Mouse (Mus musculus) hindbrain, postnatal 0 days (tissue): ENCODE measurements around the gene Epha1. TPM values are rescaled to one million over a fixed set of nuclear protein-coding genes. Genes with fewer than 3 reads are reported as not detected.
A peak's percentile ranks its signal among the peaks of the same experiment; 100 is the strongest.

ENCODE experiments used
- ATAC-seq: fragments of 200-750 bp; cut with Nextera tagmentation; 2 replicates; pipeline ENCODE4 v1.8.0; 2017; ENCODE audit warnings: mild to moderate bottlenecking, moderate TSS enrichment, moderate library complexity
- DNase-seq: peaks from one replicate; pipeline ENCODE4 v3.0.0-alpha.2; 2015; ENCODE audit warnings: low spot score
- H3K27ac ChIP-seq: fragments of 300-500 bp; sonication (generic); 2 replicates; pipeline ENCODE4 v1.5.1; 2014; ENCODE audit warnings: mild to moderate bottlenecking
- H3K27me3 ChIP-seq: fragments of 300-500 bp; sonication (generic); 2 replicates; pipeline ENCODE4 v1.6.1; 2014; ENCODE audit warnings: low read length, mixed read lengths; ENCODE audit not compliant: insufficient read depth
- H3K36me3 ChIP-seq: fragments of 300-500 bp; sonication (generic); 2 replicates; pipeline ENCODE4 v1.6.1; 2014; ENCODE audit warnings: low read length, mixed read lengths; ENCODE audit not compliant: insufficient read depth
- H3K4me1 ChIP-seq: fragments of 300-500 bp; sonication (generic); 2 replicates; pipeline ENCODE4 v1.6.1; 2014; ENCODE audit warnings: antibody characterized with exemption, low read length, mixed read lengths; ENCODE audit not compliant: insufficient read depth
- H3K4me2 ChIP-seq: fragments of 300-500 bp; sonication (generic); 2 replicates; pipeline ENCODE4 v1.6.1; 2014; ENCODE audit warnings: low read depth, mild to moderate bottlenecking, low read length, moderate library complexity, mixed read lengths
- H3K4me3 ChIP-seq: fragments of 300-500 bp; sonication (generic); 2 replicates; pipeline ENCODE4 v1.5.1; 2014; ENCODE audit warnings: low read length
- H3K9ac ChIP-seq: fragments of 300-500 bp; sonication (generic); replicated peaks from 2 replicates; pipeline ENCODE4 v1.6.1; 2014; ENCODE audit warnings: mild to moderate bottlenecking, low read length, moderate library complexity, mixed read lengths
- H3K9me3 ChIP-seq: fragments of 300-500 bp; sonication (generic); 2 replicates; pipeline ENCODE4 v1.6.1; 2016; ENCODE audit warnings: low read length, mixed read lengths
- CTCF ChIP-seq: IDR thresholded peaks from 2 replicates; pipeline ENCODE4 v1.5.1; 2016; ENCODE audit warnings: antibody characterized with exemption, control low read depth, low read depth
- WGBS: fragments of 180-500 bp; shearing (Covaris S2); extraction: QIAGEN DNeasy Blood & Tissue Kit; methylation state at CpG from one replicate; pipeline ENCODE4 v1.1.7; 2014; 5-methylcytosine and 5-hydroxymethylcytosine counted together
- polyA plus RNA-seq: library from polyadenylated mRNA; unstranded; fragments of >200 nt; fragmentation: Nextera tagmentation; extraction: Ambion mirVana; gene quantifications from 2 replicates; pipeline ENCODE4 v1.2.1, GENCODE M21; 2015
- total RNA-seq: library from RNA; depleted of rRNA; stranded (reverse); fragments of >200 nt; gene quantifications from 2 replicates; pipeline ENCODE4 v1.2.3, GENCODE M21; 2014

The Epha1 gene
- total and polyA plus RNA-seq, 2 experiments from 2014 or later = 0.37 to 0.66 TPM

GRCm38 (mm10) chr6:42350021-42350967 lies 22.8 kb downstream of the Epha1 start:
- TF ChIP-seq CTCF = no peak
- peak overlapping the region; percentile 62 for H3K4me3 ChIP-seq
- peak overlapping the region; percentile 69 for H3K9ac ChIP-seq
- DNase-seq (peak; percentile 64), ATAC-seq (peak; percentile 39)
- peaks cover 16% of the 10 kb centered on the region for H3K4me1 ChIP-seq
- H3K4me2 ChIP-seq = peak overlapping the region; percentile 84
- H3K9me3 ChIP-seq = no peaks in the 10 kb centered on the region
- no peaks in the 10 kb centered on the region for H3K27me3 ChIP-seq
- H3K27ac ChIP-seq = peak overlapping the region; percentile 89
- peaks cover 3% of the 10 kb centered on the region; the same call in 1 of the 2 replicates for H3K36me3 ChIP-seq
- under 1% methylated on average over 54 of the region's 72 CpGs for WGBS

DNA sequence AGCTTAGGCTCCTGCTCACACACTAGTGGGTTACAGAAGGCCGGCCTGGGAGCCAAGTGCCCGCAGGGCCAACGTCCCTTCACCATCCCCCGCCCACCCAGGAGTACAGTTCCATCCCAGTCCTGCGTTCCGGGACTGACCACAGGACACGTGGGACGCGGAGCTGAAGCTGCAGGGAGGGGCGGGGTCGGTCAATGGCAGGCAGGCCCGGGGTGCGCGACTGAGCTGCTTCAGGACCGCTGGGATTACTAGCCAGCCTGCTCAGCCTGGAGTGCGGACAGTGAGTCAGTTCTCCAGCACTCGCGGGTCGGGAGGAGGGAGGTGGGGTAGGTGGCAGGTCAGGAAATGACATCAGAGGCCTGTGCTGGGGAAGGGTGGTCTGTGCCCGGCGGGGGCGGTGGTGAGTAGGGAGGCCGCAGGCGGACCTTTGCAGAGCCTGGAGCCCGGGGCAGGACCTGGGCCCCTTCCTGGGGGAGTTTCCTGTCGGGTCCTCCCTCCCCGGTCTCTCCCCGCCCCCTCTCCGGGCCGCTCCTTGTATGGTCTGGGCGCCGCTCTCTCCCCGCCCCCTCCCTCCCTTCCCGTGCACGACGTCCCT lies 23.5 kb downstream of the Epha1 start, which contains the start of gene Zyx:
Gene Zyx, plus strand, starts transcription at position 205 of the 595 bp plus-strand sequence.
- Histone ChIP-seq H3K27me3 (no peaks in the 10 kb centered on the region), H3K9me3 (no peaks in the 10 kb centered on the region), H3K9ac (peak within 1 kb of the TSS; percentile 69), H3K27ac (peak within 1 kb of the TSS; percentile 89), H3K4me1 (peaks cover 16% of the 10 kb centered on the region), H3K4me3 (peak within 1 kb of the TSS; percentile 62), H3K36me3 (peaks cover 2% of the 10 kb centered on the region; the same call in 1 of the 2 replicates), H3K4me2 (peak within 1 kb of the TSS; percentile 84)
- DNase-seq = peak; percentile 89
- TF ChIP-seq CTCF = peak; percentile 56
- ATAC-seq = peak; percentile 95
- WGBS = under 1% methylated on average over 23 of the region's 36 CpGs

- ATAC-seq (peak; percentile 30), DNase-seq (peak; percentile 65)
- under 1% methylated on average over 11 of the region's 11 CpGs for WGBS
- Histone ChIP-seq H3K27me3 (no peaks in the 10 kb centered on the region), H3K9me3 (no peaks in the 10 kb centered on the region), H3K4me2 (peak overlapping the region; percentile 84), H3K4me1 (peaks cover 16% of the 10 kb centered on the region), H3K36me3 (no peaks in the 10 kb centered on the region), H3K27ac (peak overlapping the region; percentile 89), H3K9ac (peak overlapping the region; percentile 69), H3K4me3 (peak overlapping the region; percentile 62)
- peak; percentile 60 for TF ChIP-seq CTCF
Observed at GRCm38 (mm10) chr6:42349006-42349425, 24.1 kb downstream of the Epha1 start.

DNA sequence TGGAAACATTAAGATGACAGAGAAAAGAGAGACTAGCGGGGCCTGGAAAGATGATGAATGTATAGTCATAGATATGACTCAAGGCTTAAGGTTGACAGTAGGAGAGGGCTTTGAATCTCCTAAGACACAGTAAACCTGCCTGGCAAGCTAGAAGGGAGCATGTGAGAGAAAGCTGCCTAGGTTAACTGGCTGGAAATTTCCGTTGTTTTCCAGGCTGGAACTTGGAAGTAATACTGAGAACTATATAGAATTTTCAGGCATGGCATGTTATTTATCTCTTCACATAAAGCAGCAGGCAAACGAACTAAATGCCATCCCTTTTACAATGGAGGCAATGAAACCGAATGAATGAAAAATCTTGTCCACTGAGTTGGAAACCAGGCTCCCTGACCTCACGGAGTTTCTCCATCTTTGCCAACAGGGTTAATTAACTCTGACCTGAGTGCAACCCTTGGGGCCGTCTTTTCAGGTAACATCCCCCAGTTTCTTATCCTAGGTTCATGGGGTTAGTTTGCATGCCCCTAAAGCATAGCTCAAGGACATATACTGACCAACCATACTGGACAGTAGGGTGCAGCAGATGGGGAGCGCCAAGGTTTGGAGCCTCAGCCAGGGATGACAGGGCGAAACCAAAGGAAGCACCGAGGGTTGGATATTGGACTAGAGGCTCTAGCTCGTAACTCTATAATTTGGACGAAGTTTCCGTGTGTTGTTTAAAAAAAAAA lies 24.6 kb downstream of the Epha1 start:
- no peaks in the 10 kb centered on the region for H3K27me3 ChIP-seq
- peak overlapping the region; percentile 62 for H3K4me3 ChIP-seq
- peaks cover 16% of the 10 kb centered on the region for H3K4me1 ChIP-seq
- no peak overlapping the region for H3K9ac ChIP-seq
- 0 out of 2 replicates have a peak overlapping the region, but pooled peaks have one; percentile 89 for H3K27ac ChIP-seq
- 33% methylated on average over 12 of the region's 12 CpGs for WGBS
- no peak for ATAC-seq
- H3K36me3 ChIP-seq = no peaks in the 10 kb centered on the region
- H3K9me3 ChIP-seq = no peaks in the 10 kb centered on the region
- TF ChIP-seq CTCF = no peak
- H3K4me2 ChIP-seq = peak overlapping the region; percentile 84
- no peak for DNase-seq

- H3K27me3 ChIP-seq = no peaks in the 10 kb centered on the region
- DNase-seq (no peak), ATAC-seq (no peak)
- WGBS = 84% methylated on average over 1 of the region's 1 CpGs
- peaks cover 3% of the 10 kb centered on the region; the same call in 1 of the 2 replicates for H3K4me1 ChIP-seq
- no peak overlapping the region for H3K4me2 ChIP-seq
- H3K27ac ChIP-seq = no peak overlapping the region
- H3K9ac ChIP-seq = no peak overlapping the region
- no peaks in the 10 kb centered on the region for H3K9me3 ChIP-seq
- no peak for TF ChIP-seq CTCF
- H3K36me3 ChIP-seq = no peaks in the 10 kb centered on the region
- H3K4me3 ChIP-seq = no peak overlapping the region
Observed at GRCm38 (mm10) chr6:42344255-42344654, 28.8 kb downstream of the Epha1 start.
